Mouse (Mus musculus) kidney, adult 2 months (tissue): Measurements from ENCODE around the gene Uhrf2. TPM values are rescaled to one million over a fixed set of nuclear protein-coding genes. Genes with fewer than 3 reads are reported as not detected.
A peak's percentile ranks its signal among the peaks of the same experiment; 100 is the strongest.

Experiments used
- DNase-seq: peaks from one replicate; pipeline ENCODE4 v3.0.0; 2021
- H3K27ac ChIP-seq: fragments of 200-500 bp; 2 replicates; pipeline ENCODE4 v1.5.1; 2012; ENCODE audit warnings: low read depth, low read length, control low read depth, inconsistent platforms; ENCODE audit not compliant: insufficient read depth
- H3K27me3 ChIP-seq: fragments of 200-500 bp; replicated peaks from 2 replicates; pipeline ENCODE4 v1.6.1; 2012; ENCODE audit warnings: mild to moderate bottlenecking, moderate library complexity, low read length, inconsistent platforms; ENCODE audit not compliant: control insufficient read depth, insufficient read depth
- H3K36me3 ChIP-seq: fragments of 200-500 bp; 2 replicates; pipeline ENCODE4 v1.6.1; 2012; ENCODE audit warnings: mild to moderate bottlenecking, moderate library complexity, low read length, inconsistent platforms; ENCODE audit not compliant: control insufficient read depth, insufficient read depth
- H3K4me1 ChIP-seq: fragments of 200-500 bp; 2 replicates; pipeline ENCODE4 v1.6.1; 2011; ENCODE audit warnings: low read length; ENCODE audit not compliant: control insufficient read depth, insufficient read depth
- H3K4me3 ChIP-seq: fragments of 200-500 bp; 2 replicates; pipeline ENCODE4 v1.5.1; 2011; ENCODE audit warnings: mild to moderate bottlenecking, low read depth, low read length, control low read depth; ENCODE audit not compliant: insufficient read depth
- CTCF ChIP-seq: fragments of 200-500 bp; conservative IDR thresholded peaks from 2 replicates; pipeline ENCODE4 v1.5.1; 2011; ENCODE audit warnings: low read depth, mild to moderate bottlenecking, control low read depth, low read length, moderate library complexity, mixed read lengths; ENCODE audit not compliant: insufficient read depth, insufficient read length
- POLR2A ChIP-seq: fragments of 200-500 bp; IDR thresholded peaks from one replicate; pipeline ENCODE4 v1.6.1; 2011; ENCODE audit warnings: low read depth, low read length, control low read depth
- WGBS: fragments of 180-500 bp; shearing (Covaris S2); methylation state at CpG from one replicate; pipeline ENCODE4 v1.1.7; 2018; 5-methylcytosine and 5-hydroxymethylcytosine counted together
- polyA plus RNA-seq: library from polyadenylated mRNA; depleted of rRNA; stranded (reverse); fragments of >200 nt; gene quantifications from 2 replicates; pipeline ENCODE4 v1.2.3, GENCODE M21; 2012; rRNA removed

Gene Uhrf2
- polyA plus RNA-seq, 1 experiment = 26.5 TPM

- no peaks in the 10 kb centered on the region; the same call in 1 of the 2 replicates for H3K36me3 ChIP-seq
- no peak for TF ChIP-seq POLR2A
- 0 out of 2 replicates have a peak, but pooled peaks have one; percentile 8 for TF ChIP-seq CTCF
- whole genome bisulfite sequencing = 62% methylated on average over 4 of the region's 4 CpGs
- H3K4me3 ChIP-seq = no peak overlapping the region
- H3K27ac ChIP-seq = no peak overlapping the region
- no peaks in the 10 kb centered on the region for H3K27me3 ChIP-seq
- no peaks in the 10 kb centered on the region for H3K4me1 ChIP-seq
- DNase-seq = peak; percentile 45
These were observed 97.9 kb downstream of the Uhrf2 start for GRCm38 (mm10) chr19:30128177-30128576.

GRCm38 (mm10) chr19:30136308-30136707, 106.0 kb downstream of the Uhrf2 start:
- no peak overlapping the region for H3K4me3 ChIP-seq
- no peak for TF ChIP-seq POLR2A
- no peak for TF ChIP-seq CTCF
- no peak overlapping the region for H3K27ac ChIP-seq
- WGBS = 72% methylated on average over 1 of the region's 1 CpGs
- no peak for DNase-seq
- H3K27me3 ChIP-seq = no peaks in the 10 kb centered on the region
- H3K36me3 ChIP-seq = no peaks in the 10 kb centered on the region; the same call in 1 of the 2 replicates
- no peaks in the 10 kb centered on the region for H3K4me1 ChIP-seq

Other genes with a start within 250 kb of the Uhrf2 start
- 7.4 TPM in 2 replicates for gene 9930021J03Rik, start 224.5 kb upstream of the Uhrf2 start, polyA plus RNA-seq
- gene Ranbp6, start 217.5 kb upstream of the Uhrf2 start, polyA plus RNA-seq = 1.9 and 2.5 TPM in 2 replicates
- 5.6 and 8.2 TPM in 2 replicates for gene Il33, start 105.4 kb upstream of the Uhrf2 start, polyA plus RNA-seq
- gene Trpd52l3, start 26.7 kb upstream of the Uhrf2 start, polyA plus RNA-seq = 0.04 TPM in 1 of 2 replicates, not detected in the other
- 65.0 and 74.2 TPM in 2 replicates for gene Gldc, start 144.9 kb downstream of the Uhrf2 start, polyA plus RNA-seq
- gene Mbl2, start 202.4 kb downstream of the Uhrf2 start, polyA plus RNA-seq = 0.59 and 0.73 TPM in 2 replicates